Mouse (Mus musculus): ENCODE results near the gene Rhebl1.
"Not testable (repeated sequence)": the region's sequence is repeated elsewhere in the genome, so short reads cannot be mapped to it uniquely, and the experiment has no call there.

- TF ChIP-seq GATA1, TAL1 (IDR thresholded peaks at IDR 0.05; ENCODE audit: low read length): not testable (repeated sequence)
Observed at GRCm38 (mm10) chr15:98918499-98918895, 24.2 kb upstream of the Rhebl1 start.
